Mouse (Mus musculus): Measurements from ENCODE around the gene Emcn.

Gene Emcn

GRCm38 (mm10) chr3:137415451-137416086, 74.7 kb downstream of the Emcn start:
- no peak for DNase-seq (ENCODE audit: extremely low spot score)

- DNase-seq (ENCODE audit: extremely low spot score) = no peak
Observed at GRCm38 (mm10) chr3:137418636-137419035, 77.8 kb downstream of the Emcn start.

GRCm38 (mm10) chr3:137429516-137429915, 88.6 kb downstream of the Emcn start:
- DNase-seq (ENCODE audit: extremely low spot score) = no peak

GRCm38 (mm10) chr3:137464902-137465629, 124.2 kb downstream of the Emcn start:
- DNase-seq (ENCODE audit: extremely low spot score) = no peak

- DNase-seq (ENCODE audit: extremely low spot score) = no peak
Observed at GRCm38 (mm10) chr3:137465953-137466352, 125.1 kb downstream of the Emcn start.

- no peak for DNase-seq (ENCODE audit: extremely low spot score)
Observed at GRCm38 (mm10) chr3:137466766-137467165, 125.9 kb downstream of the Emcn start.

- DNase-seq (ENCODE audit: extremely low spot score) = no peak
Observed at GRCm38 (mm10) chr3:137467386-137467785, 126.5 kb downstream of the Emcn start.

- no peak for DNase-seq (ENCODE audit: extremely low spot score)
Observed at GRCm38 (mm10) chr3:137472145-137472544, 131.3 kb downstream of the Emcn start.

GRCm38 (mm10) chr3:137479761-137480339, 139.0 kb downstream of the Emcn start:
- no peak for DNase-seq (ENCODE audit: extremely low spot score)

GRCm38 (mm10) chr3:137481157-137481556, 140.3 kb downstream of the Emcn start:
- no peak for DNase-seq (ENCODE audit: extremely low spot score)
